Mouse (Mus musculus): Measurements from ENCODE around the gene Os9.

GRCm38 (mm10) chr10:127125210-127126001 lies 4.5 kb upstream of the Os9 start:
- TF ChIP-seq CTCF (conservative IDR thresholded peaks at IDR 0.05; ENCODE audit: insufficient read depth, insufficient read length, low read depth, low read length), result peak; percentile 70
- TF ChIP-seq POLR2A (IDR thresholded peaks at IDR 0.05; ENCODE audit: low read depth, low read length), result no peak
